Mouse (Mus musculus): ENCODE measurements around the gene Ugt2a1. TPM values are rescaled to one million over a fixed set of nuclear protein-coding genes. Genes with fewer than 3 reads are reported as not detected.
"Not testable (repeated sequence)": the region's sequence is repeated elsewhere in the genome, so short reads cannot be mapped to it uniquely, and the experiment has no call there.

The Ugt2a1 gene
- not detected in 2 replicates for polyA plus RNA-seq (2015; fragmentation: Nextera tagmentation; extraction: Ambion mirVana)

DNA sequence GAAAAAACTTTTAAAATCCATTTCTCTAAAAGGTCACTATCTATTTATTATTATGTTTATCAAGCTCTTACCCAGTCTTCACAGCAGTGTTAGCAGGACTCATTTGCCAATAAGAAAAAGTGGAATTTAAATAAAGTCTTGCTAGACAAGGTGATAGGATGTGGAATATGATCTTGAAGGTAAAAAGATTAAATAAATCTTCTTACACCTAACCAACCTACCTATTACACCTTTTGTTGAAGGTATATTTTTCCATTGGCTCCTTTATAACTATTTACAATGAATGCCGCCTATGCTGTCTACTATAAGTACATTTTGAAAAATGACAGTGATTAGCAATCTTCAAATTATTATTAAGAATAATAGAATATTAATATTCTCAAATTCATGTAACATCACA, at the start of gene Ugt2a1:
TSS of gene Ugt2a1 (minus strand) at position 101 of the 400 bp plus-strand sequence.
- H3K36me3 ChIP-seq (ENCODE audit: control insufficient read depth, insufficient read depth): no peaks in the 10 kb centered on the region
- no peak within 1 kb of the TSS for H3K4me3 ChIP-seq (ENCODE audit: low read depth, low read length)
- no peak within 1 kb of the TSS for H3K9ac ChIP-seq (ENCODE audit: low read depth, low read length)
- no peak within 1 kb of the TSS for H3K27ac ChIP-seq (ENCODE audit: low read length)
- no peak for ATAC-seq (ENCODE audit: low read depth)
- no peak within 1 kb of the TSS for H3K4me2 ChIP-seq (ENCODE audit: low read depth, low read length)
- no peaks in the 10 kb centered on the region for H3K27me3 ChIP-seq (ENCODE audit: control insufficient read depth, insufficient read depth, low read depth, low read length)
- 77% methylated on average over 1 of the region's 1 CpGs for WGBS (ENCODE audit: insufficient replicate concordance)
- no peaks in the 10 kb centered on the region for H3K4me1 ChIP-seq (ENCODE audit: control insufficient read depth, low read depth, low read length)
- no peaks in the 10 kb centered on the region for H3K9me3 ChIP-seq (replicated peaks; ENCODE audit: control insufficient read depth, low read length)

DNA sequence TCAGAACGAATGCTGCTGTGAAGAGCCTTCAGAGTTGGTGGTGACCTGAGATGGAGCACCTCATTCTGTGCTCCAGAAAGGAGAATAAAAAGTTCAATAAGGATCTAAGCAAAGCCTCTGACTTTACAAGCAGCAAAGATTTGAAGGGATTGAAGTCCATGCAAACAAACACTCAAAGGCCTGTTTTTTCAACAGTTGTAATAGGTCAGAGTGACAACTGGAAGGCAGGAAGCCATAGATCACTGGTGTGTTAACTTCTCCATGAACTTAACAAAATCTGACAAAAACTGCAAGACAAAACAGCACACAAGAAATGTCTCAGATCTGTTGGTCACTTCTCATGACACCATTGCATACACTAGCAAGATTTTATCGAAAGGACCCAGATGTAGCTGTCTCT, 47.4 kb upstream of the Ugt2a1 start, which contains the start of gene Sult1b1:
TSS of gene Sult1b1 (minus strand) at position 85 of the 400 bp plus-strand sequence.
- H3K27ac ChIP-seq (ENCODE audit: low read length): peak within 1 kb of the TSS; percentile 37; the same call in 1 of the 2 replicates

DNA sequence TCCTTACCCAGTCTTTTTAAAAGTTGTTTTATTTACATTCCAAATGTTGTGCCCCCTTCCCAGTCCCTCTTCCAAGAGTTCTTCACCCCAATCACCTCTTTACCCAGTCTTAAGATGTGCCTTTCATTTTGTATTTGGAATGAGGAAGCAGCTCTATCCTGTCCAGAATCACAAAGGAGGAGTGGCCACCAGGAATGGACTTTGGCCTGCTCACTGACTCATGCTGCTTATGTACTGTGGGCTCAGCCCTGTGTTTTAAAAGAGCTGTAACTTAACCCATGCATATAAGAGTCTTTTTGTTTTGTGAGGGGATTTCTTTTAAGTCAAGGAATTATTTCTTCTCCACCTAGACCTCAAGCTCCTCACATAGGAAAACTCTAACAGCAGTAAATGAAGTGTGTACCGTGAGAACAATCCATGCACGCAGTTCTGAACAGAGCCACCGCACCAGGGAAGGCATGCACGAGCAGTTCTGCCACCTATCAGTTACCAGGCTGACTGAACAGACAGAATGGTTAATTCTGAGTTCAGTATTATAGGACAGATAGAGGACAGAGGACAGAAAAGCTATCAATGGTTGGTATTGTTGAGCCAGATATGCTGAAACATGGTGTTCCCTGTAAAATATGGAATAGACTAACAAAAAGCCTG, 45.4 kb upstream of the Ugt2a1 start:
- 57% methylated on average over 4 of the region's 4 CpGs for WGBS (ENCODE audit: insufficient replicate concordance)
- H3K4me3 ChIP-seq (ENCODE audit: low read depth, low read length): no peak overlapping the region
- H3K9me3 ChIP-seq (replicated peaks; ENCODE audit: control insufficient read depth, low read length): no peaks in the 10 kb centered on the region
- no peak overlapping the region for H3K9ac ChIP-seq (ENCODE audit: low read depth, low read length)
- no peaks in the 10 kb centered on the region for H3K27me3 ChIP-seq (ENCODE audit: control insufficient read depth, insufficient read depth, low read depth, low read length)
- peak overlapping the region; percentile 57 for H3K27ac ChIP-seq (ENCODE audit: low read length)
- no peaks in the 10 kb centered on the region for H3K4me1 ChIP-seq (ENCODE audit: control insufficient read depth, low read depth, low read length)
- no peak overlapping the region for H3K4me2 ChIP-seq (ENCODE audit: low read depth, low read length)
- ATAC-seq (ENCODE audit: low read depth): peak; percentile 83
- no peaks in the 10 kb centered on the region for H3K36me3 ChIP-seq (ENCODE audit: control insufficient read depth, insufficient read depth)

More for the DNA sequence above, 47.4 kb upstream of the Ugt2a1 start, which contains the start of gene Sult1b1:
- H3K9ac ChIP-seq (ENCODE audit: low read depth, low read length): no peak within 1 kb of the TSS
- H3K36me3 ChIP-seq (ENCODE audit: control insufficient read depth, insufficient read depth): no peaks in the 10 kb centered on the region
- ATAC-seq (ENCODE audit: low read depth): peak; percentile 69; the same call in 1 of the 2 replicates
- no peak within 1 kb of the TSS for H3K4me2 ChIP-seq (ENCODE audit: low read depth, low read length)
- no peaks in the 10 kb centered on the region for H3K27me3 ChIP-seq (ENCODE audit: control insufficient read depth, insufficient read depth, low read depth, low read length)
- 63% methylated on average over 2 of the region's 2 CpGs for WGBS (ENCODE audit: insufficient replicate concordance)
- no peaks in the 10 kb centered on the region for H3K4me1 ChIP-seq (ENCODE audit: control insufficient read depth, low read depth, low read length)
- no peaks in the 10 kb centered on the region for H3K9me3 ChIP-seq (replicated peaks; ENCODE audit: control insufficient read depth, low read length)
- no peak within 1 kb of the TSS for H3K4me3 ChIP-seq (ENCODE audit: low read depth, low read length)

DNA sequence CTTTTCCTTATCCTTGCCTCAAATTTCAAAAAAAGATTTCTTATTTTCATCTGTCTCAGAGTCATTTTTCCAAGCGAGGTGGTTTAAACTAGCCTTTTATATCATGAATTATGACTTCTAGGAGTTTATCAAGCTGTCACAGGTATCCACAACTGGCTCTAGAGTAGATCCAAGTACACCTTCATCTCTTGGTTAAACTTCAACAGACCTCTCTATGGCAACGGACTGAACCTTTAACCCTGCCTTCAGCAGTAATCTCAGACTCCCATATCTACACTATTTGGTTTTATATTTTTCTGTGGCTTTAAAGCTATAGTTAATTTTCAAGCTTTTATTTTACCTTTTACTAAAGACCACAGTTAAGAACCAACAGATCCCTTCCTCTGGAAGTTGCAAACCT, 41.6 kb upstream of the Ugt2a1 start:
- ATAC-seq (ENCODE audit: low read depth): peak; percentile 77
- Histone ChIP-seq H3K4me3 (ENCODE audit: low read depth, low read length) (no peak overlapping the region), H3K36me3 (ENCODE audit: control insufficient read depth, insufficient read depth) (no peaks in the 10 kb centered on the region), H3K4me2 (ENCODE audit: low read depth, low read length) (no peak overlapping the region), H3K27me3 (ENCODE audit: control insufficient read depth, insufficient read depth, low read depth, low read length) (no peaks in the 10 kb centered on the region), H3K9ac (ENCODE audit: low read depth, low read length) (no peak overlapping the region), H3K4me1 (ENCODE audit: control insufficient read depth, low read depth, low read length) (no peaks in the 10 kb centered on the region), H3K27ac (ENCODE audit: low read length) (no peak overlapping the region), H3K9me3 (replicated peaks; ENCODE audit: control insufficient read depth, low read length) (no peaks in the 10 kb centered on the region)
- WGBS (ENCODE audit: insufficient replicate concordance): 42% methylated on average over 2 of the region's 2 CpGs

DNA sequence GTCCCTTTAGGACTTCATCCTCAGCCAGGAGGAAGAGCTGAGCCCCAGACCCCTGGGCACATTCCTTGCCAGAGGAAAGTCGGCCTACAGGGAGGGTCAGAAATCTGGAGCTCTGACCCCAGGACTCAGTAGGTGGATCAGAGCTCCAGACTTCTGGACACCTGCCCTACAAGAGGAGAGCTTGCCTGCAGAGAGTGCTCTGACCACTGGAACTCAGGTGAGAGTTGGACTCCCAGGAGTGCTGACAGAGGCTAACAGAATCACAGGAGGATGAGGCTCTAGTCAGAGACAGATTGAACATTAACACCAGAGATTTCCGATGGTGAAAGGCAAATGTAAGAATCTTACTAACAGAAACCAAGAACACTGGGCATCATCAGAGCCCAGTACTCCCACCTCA, 32.9 kb upstream of the Ugt2a1 start:
- not testable (repeated sequence) for H3K9ac ChIP-seq (ENCODE audit: low read depth, low read length); H3K4me3 ChIP-seq (ENCODE audit: low read depth, low read length)
- WGBS (ENCODE audit: insufficient replicate concordance): 54% methylated on average over 2 of the region's 2 CpGs

DNA sequence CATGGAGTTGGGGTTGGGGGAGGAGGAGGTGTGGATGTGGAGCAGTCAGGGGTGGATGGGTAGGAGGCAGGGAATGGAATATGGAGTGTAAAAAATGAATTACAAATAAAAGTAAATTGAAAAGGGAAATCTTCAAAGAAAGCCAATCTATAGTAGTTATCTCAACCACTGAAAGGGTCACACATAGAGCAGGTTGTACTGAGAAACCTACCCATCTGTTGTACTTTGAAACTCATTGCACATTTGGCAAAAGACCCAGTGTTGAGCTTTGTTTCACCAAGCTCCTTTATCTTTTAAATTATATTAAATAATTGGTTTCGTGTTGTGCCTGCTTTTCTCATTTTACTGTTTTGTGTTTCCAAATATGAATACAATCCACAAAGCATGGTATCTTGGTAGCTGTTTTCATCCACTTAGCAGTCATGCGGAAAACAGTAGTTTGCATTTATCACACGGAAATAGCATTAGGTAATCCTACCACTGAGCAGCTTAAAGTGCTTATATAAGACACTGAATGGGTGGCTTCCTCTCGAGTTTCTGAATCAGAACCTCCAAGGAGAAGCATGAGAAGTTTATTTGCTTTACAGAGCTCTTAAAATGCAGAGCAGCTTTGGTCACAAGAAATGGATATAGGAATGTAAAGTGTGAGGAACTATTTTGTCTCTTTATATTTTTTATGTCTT, 15.2 kb upstream of the Ugt2a1 start:
- 52% methylated on average over 4 of the region's 4 CpGs for WGBS (ENCODE audit: insufficient replicate concordance)
- no peak overlapping the region for H3K4me3 ChIP-seq (ENCODE audit: low read depth, low read length)
- no peak overlapping the region for H3K9ac ChIP-seq (ENCODE audit: low read depth, low read length)
- no peak overlapping the region for H3K27ac ChIP-seq (ENCODE audit: low read length)
- no peak for ATAC-seq (ENCODE audit: low read depth)
- H3K9me3 ChIP-seq (replicated peaks; ENCODE audit: control insufficient read depth, low read length): no peaks in the 10 kb centered on the region
- H3K27me3 ChIP-seq (ENCODE audit: control insufficient read depth, insufficient read depth, low read depth, low read length): no peaks in the 10 kb centered on the region
- H3K4me2 ChIP-seq (ENCODE audit: low read depth, low read length): no peak overlapping the region
- H3K36me3 ChIP-seq (ENCODE audit: control insufficient read depth, insufficient read depth): no peaks in the 10 kb centered on the region
- no peaks in the 10 kb centered on the region for H3K4me1 ChIP-seq (ENCODE audit: control insufficient read depth, low read depth, low read length)

More for the DNA sequence above, 32.9 kb upstream of the Ugt2a1 start:
- ATAC-seq (ENCODE audit: low read depth); H3K9me3 ChIP-seq (replicated peaks; ENCODE audit: control insufficient read depth, low read length); H3K27me3 ChIP-seq (ENCODE audit: control insufficient read depth, insufficient read depth, low read depth, low read length); H3K36me3 ChIP-seq (ENCODE audit: control insufficient read depth, insufficient read depth); H3K27ac ChIP-seq (ENCODE audit: low read length); H3K4me1 ChIP-seq (ENCODE audit: control insufficient read depth, low read depth, low read length); H3K4me2 ChIP-seq (ENCODE audit: low read depth, low read length): not testable (repeated sequence)

DNA sequence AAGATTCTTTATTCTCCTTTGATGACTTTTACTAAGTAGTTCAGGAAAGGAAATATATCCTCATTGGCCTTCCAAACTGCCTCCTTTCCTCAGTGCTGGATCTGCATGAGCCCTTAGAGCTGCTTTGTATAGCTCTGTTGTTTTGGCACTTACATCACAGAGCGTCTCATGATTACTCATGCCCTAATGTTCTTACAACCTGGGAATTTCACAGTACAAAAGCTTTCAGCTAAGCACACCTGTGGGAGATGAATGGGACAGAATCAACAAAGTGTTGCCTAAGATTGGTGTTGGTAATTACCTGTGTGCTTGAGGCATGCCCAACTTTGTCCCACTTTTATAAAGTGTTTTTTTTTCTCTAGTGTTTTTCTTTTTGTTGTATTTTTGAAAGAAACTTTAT, 12.0 kb upstream of the Ugt2a1 start:
- H3K4me2 ChIP-seq (ENCODE audit: low read depth, low read length): no peak overlapping the region
- no peaks in the 10 kb centered on the region for H3K36me3 ChIP-seq (ENCODE audit: control insufficient read depth, insufficient read depth)
- no peak overlapping the region for H3K9ac ChIP-seq (ENCODE audit: low read depth, low read length)
- ATAC-seq (ENCODE audit: low read depth): no peak
- no peak overlapping the region for H3K27ac ChIP-seq (ENCODE audit: low read length)
- H3K9me3 ChIP-seq (replicated peaks; ENCODE audit: control insufficient read depth, low read length): no peaks in the 10 kb centered on the region
- 60% methylated on average over 1 of the region's 1 CpGs for WGBS (ENCODE audit: insufficient replicate concordance)
- H3K27me3 ChIP-seq (ENCODE audit: control insufficient read depth, insufficient read depth, low read depth, low read length): no peaks in the 10 kb centered on the region
- H3K4me3 ChIP-seq (ENCODE audit: low read depth, low read length): no peak overlapping the region
- H3K4me1 ChIP-seq (ENCODE audit: control insufficient read depth, low read depth, low read length): no peaks in the 10 kb centered on the region

DNA sequence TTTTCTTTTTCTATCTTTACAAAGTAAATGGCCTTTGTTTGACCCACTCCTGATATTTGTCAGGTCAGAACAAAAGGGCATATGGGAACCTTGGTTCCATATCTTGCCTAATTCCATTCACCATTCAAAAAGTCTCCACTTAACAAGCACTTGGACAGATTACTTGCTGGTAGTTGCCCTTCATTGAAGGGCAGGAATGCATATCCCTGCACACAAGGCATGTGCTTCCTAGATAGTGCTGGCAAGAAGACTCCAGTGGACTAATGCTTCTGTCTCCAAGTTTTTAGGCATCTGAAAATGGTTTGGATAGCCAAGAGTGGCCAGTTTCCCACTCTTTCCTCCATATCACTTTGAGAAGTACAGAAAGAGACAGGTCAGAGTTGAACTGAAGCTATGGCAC, 8.7 kb upstream of the Ugt2a1 start:
- Histone ChIP-seq H3K9ac (ENCODE audit: low read depth, low read length) (no peak overlapping the region), H3K4me1 (ENCODE audit: control insufficient read depth, low read depth, low read length) (no peaks in the 10 kb centered on the region), H3K27ac (ENCODE audit: low read length) (no peak overlapping the region), H3K27me3 (ENCODE audit: control insufficient read depth, insufficient read depth, low read depth, low read length) (no peaks in the 10 kb centered on the region), H3K4me2 (ENCODE audit: low read depth, low read length) (no peak overlapping the region), H3K9me3 (replicated peaks; ENCODE audit: control insufficient read depth, low read length) (no peaks in the 10 kb centered on the region), H3K36me3 (ENCODE audit: control insufficient read depth, insufficient read depth) (no peaks in the 10 kb centered on the region), H3K4me3 (ENCODE audit: low read depth, low read length) (no peak overlapping the region)
- no peak for ATAC-seq (ENCODE audit: low read depth)

DNA sequence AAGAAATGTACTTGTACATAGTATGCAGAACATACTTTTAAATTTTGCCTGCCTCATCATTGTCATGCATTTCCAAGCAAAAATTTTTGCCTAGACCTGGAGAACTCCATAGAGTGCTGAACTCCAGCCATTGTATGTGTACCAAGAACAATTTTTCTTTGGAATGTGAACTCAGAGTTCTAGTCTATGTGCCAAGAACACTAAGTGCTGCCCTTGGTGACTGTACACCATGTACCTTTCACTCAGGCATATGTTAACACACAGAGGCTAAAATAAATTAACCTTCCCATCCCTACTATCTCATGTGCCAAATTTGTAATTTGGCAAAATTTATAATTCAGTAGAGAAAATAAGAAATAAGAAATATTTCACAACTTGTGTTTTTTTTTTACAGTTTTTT, 8.3 kb upstream of the Ugt2a1 start:
- Histone ChIP-seq H3K4me1 (ENCODE audit: control insufficient read depth, low read depth, low read length) (no peaks in the 10 kb centered on the region), H3K27ac (ENCODE audit: low read length) (no peak overlapping the region), H3K36me3 (ENCODE audit: control insufficient read depth, insufficient read depth) (no peaks in the 10 kb centered on the region), H3K9me3 (replicated peaks; ENCODE audit: control insufficient read depth, low read length) (no peaks in the 10 kb centered on the region), H3K9ac (ENCODE audit: low read depth, low read length) (no peak overlapping the region), H3K27me3 (ENCODE audit: control insufficient read depth, insufficient read depth, low read depth, low read length) (no peaks in the 10 kb centered on the region), H3K4me2 (ENCODE audit: low read depth, low read length) (no peak overlapping the region), H3K4me3 (ENCODE audit: low read depth, low read length) (no peak overlapping the region)
- no peak for ATAC-seq (ENCODE audit: low read depth)
